Mouse (Mus musculus): ENCODE measurements around the gene Poc1b.

DNA sequence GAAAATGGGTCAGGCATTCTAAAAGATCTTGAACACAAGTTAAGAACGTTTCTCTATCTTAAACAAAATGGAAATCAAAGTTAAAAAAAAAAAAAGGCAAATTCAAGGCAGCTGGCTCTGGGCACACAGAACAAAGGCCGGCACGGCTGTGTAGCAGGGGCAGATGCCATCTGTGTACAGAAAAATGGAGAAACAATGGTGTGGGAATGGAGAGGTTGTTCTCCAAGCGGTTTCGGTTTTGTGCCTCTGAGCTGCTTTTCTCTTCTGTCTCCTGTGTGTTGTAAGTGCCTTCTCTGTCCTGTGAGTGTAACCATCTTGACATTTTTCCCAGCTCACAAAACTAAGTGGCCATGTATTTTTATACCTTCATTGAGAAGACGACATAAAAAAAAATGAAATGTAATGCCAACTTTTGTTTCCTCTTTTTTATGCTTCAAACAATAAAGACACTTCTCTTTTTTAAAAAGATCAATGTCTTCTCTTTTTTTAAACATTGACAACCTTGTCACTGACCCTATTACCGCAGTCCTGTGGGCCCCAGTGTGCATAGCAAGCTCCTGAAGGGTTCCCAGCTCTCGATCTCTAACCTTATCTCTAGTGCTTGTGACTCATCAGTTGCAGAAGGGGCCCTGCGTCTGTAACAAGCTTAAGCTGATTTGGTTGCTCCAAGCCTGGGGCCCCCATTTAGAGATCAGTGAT lies 90.9 kb downstream of the Poc1b start:
- TF ChIP-seq CTCF (IDR thresholded peaks at IDR 0.05; ENCODE audit: control insufficient read depth, insufficient read depth, insufficient read length) (no peak), MYOG (IDR thresholded peaks at IDR 0.05; ENCODE audit: control insufficient read depth, extremely low read depth, insufficient read length) (no peak), USF1 (IDR thresholded peaks at IDR 0.05; ENCODE audit: low read depth) (no peak)

Measured in C2C12 (cell line).